Mouse (Mus musculus): ENCODE measurements at regions not wholly inside any gene's neighbourhood (a gene's known extent, or its start where the extent isn't known, plus 50 kb on each side); places are given as distances from the start of the nearest gene placed in this dataset.

DNA sequence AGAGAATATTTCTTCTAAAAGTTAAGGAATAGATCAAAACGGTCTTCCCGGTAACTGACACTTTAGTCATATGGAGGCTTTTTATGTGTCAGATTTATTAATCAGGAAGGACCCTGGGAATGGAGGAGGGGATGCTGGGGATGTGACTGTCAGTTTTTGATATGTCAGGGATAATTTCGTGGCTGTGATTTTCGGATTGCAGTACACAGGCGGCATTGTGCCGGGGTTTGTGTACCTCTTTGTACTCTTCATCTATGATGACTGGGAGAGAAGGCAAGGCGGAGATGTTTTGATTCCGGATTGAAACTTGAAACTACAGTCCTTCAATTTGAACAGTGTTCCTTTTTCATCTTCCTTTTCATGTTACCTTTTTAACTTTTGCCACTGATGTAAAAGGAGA lies 344.2 kb downstream of the Mdfic start:
- no peak for DNase-seq (ENCODE audit: low spot score in 2 of 2)

DNA sequence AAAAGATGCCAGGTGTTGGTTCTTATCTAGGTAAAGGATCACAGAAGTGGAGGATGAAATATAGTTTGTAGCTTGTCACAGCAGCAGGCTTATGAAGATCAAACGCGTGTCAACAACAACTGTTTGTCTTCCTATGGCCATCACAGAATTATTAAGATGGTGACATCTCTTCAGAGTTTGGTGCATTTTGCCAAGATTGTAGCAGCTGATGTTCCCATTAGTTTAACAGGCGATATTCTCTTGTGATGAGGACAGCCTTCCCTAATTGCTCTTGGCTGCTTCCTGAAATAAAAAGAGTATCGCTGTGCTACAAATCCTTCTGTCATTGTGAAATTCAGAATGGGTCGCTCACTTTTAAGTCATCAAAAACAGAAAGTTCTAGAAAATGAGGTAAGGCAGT lies 344.7 kb downstream of the Mdfic start:
- DNase-seq (ENCODE audit: low spot score in 2 of 2): no peak

DNA sequence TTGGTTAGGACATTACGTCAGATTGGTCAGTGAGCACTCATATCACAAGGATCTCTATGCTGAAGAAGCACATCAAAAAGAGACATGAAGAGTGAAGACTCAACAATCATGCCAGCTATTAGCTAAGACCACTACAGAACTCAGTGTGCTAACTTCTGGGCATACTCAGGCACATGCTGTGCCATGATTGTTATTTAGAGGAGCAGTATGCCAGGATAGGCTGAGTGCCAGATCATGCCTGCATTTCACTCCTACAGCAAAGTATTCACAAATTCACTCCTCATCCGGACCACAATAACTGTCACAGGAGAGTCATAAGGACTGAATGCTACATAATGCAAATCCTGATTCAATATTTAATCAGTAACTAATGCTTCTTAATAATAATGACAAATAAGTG lies 355.8 kb downstream of the Mdfic start:
- peak in 1 of 2 experiments; percentile 19 for DNase-seq (ENCODE audit: low spot score in 2 of 2)

DNA sequence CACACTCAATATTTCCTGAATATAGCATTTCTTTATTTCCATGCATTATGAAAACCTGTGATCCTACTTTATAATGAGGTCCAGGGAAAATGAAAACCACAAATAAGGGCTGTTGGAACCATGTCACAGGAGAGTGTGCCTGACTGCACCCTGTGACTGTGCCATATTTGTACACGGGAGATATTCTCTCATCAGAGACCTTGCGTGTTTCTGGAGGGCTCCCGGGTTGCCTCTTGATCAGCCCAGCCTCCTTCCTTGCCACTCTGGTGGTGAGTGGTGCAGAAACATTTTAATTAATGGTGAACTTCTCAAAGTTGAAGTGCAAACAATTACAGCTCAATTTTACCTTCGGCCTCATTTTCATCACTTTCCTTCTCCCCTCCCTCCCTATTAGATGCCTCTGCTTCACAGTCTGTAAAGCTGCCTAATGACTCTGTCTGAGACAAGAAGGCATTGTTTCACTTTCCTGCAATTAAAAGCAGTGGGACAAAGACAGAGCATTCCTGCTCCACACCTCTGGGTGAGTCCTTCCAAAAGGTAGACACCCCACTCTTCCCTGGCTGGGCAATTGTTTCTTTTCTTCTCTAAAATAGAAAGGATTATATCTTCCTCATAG lies 356.8 kb downstream of the Mdfic start:
- DNase-seq (ENCODE audit: low spot score in 2 of 2): no peak

DNA sequence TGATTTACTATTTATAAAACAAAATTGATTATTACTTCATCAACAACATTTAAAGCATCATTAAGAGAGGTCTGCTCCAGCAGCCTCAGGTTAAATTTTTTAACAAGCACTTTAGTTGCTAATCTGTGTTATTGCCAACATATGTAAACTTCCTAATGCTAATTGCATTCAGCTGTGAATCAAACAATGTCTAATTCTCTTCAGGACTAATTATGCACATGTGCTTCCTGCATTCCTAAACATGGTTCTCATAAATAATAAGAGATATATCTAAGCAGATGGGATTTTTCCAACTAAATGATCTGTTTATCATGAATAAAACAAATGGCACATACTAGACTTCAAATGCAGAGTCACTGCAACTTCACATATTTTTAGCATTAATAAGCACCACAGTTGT lies 357.5 kb downstream of the Mdfic start:
- no peak for DNase-seq (ENCODE audit: low spot score in 2 of 2)

DNA sequence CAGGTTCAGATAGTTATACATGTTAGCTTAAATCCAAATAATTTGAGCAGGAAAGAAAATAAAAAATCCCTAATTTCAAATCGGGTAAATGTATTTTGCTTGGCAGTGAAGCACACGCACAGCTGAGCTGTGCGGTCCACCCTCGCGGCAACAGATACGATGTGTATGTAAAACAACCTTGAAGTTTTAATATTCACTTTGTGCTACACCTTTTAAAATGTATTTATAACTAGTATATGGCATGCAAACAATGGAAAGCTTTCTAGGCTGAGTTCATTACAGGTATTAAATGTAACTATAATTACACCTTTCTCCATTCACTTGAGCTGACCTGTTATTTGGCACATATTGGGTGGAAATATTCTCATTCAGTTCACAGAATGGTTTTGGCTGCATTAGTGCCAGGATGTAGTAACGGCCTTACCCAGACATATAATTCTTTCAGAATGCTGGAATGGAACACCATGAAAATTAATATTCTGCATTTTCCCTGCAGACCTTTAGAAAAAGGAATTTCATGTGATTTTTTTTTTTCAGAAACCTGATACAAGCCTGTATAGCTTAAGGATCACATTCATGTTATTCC lies 366.6 kb downstream of the Mdfic start:
- DNase-seq (ENCODE audit: low spot score in 2 of 2): no peak

DNA sequence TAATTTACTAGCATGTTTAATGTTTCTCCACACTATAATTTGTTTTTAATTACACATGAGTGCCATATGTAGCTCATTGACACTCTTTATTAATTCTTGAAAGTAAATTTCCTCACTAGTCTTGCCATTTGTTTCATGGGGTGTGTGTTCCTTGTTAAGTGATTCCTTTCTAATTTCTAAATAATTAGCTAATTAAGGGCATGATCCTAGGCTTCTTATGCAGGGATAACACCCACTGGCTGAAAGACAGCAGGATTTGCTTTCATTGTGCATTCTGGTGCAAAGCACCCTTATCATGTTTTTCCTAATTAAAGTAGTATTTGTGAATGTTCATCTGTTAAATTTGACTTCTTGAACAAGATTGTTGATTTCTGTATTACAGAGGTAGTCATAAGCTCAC lies 378.3 kb downstream of the Mdfic start:
- no peak for DNase-seq (ENCODE audit: low spot score in 2 of 2)

DNA sequence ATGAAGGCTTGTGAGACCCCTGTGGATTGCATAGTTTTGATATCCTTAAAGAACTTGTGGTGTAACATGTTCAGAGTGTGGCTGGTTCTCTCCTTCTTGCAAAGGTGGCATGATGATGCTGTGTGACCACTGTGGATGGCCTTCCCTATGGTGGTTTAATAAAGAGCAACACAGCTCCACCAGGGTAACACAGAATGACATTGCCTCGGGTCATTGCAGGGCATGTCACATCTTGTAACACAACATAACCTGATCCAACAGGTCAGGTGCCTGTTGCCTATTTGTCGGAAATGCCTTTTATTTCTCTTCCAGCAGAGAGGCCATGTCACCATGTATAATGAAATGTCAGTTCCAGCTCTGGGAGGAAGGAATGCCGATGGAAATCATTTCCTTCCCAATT lies 420.5 kb downstream of the Mdfic start:
- no peak for DNase-seq (ENCODE audit: low spot score in 2 of 2)

DNA sequence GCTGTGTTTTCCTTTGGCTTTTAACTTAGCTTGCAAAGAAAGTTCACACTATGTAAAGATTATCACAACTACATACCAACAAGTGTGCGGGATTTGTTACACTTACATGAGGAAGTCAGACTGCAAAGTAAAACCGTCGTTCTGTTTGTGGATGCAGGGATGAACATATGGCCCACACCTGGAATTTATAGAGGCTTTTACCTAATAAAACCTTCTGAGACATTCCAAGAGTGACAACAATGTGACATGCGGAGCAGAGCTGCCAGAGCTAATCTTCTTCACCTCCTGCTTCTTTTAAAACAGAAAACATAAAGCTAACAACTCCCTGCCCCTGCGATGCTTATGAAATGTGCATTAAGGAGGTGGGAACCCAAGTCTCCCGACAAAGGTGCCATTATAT lies 424.1 kb downstream of the Mdfic start:
- no peak for DNase-seq (ENCODE audit: low spot score in 2 of 2)

DNA sequence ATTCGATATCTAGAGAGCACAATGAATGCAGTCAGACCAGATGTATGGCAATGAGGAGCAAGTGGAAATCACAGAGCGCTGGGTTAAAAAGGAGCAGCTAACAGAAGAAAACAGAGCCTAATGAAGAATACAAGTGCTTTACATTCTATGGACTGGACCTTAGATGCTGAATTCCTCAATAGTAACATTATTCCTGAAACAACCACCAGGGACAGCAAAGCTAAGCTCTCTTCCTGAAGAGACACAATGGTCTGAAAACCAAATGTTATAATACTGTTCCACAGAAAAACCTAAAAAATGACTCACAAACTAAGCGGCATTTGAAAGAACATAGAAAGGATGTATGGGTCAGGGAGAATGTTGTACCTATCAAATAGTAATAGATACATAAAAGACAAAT lies 430.1 kb downstream of the Mdfic start:
- no peak for DNase-seq (ENCODE audit: low spot score in 2 of 2)

DNA sequence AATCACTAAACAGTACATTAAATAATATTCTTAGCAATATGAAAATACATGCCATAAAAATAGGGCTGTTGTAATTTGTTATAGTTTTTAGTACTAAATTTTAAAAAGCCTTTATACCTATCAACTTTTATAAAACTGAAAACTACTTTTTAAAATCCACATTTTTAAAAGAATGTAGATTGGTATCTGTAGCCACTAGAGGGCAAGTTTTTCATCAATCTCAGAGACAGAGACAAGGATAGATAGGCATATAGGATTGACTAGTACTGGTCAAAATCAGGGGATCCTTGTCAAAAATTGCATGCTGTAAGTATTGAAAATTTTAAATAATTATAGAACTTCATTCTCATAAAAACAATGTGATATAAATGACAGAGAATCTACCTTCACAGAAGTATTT lies 431.0 kb downstream of the Mdfic start:
- no peak for DNase-seq (ENCODE audit: low spot score in 2 of 2)

DNA sequence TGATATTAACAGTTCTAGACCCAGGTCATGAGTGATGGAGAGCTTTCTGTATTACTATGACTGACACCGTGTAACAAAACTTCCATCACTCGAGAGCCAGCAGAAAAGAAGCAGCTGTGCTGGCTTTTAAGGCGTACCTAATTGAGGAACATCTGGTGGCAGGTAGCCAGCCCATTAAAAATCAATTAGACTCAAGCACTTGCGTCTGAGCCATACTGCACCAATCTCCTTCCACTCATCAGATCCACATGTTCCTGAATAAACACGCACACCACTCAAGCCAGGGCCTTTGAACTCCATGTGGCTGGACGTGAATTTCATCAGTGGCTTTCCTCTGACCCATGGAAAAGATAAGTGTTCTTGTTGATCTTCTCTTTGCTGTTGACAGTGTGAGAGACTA lies 432.2 kb downstream of the Mdfic start:
- no peak for DNase-seq (ENCODE audit: low spot score in 2 of 2)

DNA sequence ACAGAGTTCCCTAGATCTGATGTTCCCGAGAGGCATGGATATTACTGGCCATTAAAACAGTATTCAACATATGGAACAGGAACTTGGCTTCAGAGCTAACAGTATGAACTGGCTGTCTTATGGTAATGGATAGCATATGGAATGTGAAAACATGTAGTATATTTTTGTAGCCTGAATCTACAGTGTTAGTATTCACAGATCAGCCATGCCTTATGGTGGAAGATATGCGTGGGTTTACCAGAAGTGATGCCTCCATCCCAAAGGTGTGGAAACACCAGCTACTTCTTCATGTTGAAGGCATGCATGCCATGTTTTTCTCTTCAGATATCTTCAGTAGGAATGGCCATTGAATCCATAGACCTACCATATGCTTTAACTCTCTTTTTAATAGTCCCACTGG lies 444.6 kb downstream of the Mdfic start:
- DNase-seq (ENCODE audit: low spot score in 2 of 2): no peak

DNA sequence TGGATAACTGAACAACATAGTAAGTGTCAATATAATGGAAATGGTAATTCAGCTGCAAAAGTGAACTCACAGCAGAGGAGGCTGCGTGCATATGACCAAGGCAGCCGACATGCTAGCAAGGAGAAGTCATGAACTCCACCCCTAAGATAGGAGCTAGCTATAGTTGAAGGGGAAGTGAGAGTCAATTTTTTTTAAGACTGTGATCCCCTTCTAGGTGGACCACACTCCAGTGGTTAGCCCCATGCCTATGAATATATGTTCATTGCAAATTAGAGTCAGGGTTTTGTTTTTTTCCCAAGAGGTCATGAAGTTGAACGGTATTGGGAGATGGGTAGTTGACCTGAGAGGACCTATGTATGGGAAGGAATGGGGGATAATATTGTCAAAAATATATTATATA lies 451.4 kb downstream of the Mdfic start:
- DNase-seq (ENCODE audit: low spot score in 2 of 2): no peak

DNA sequence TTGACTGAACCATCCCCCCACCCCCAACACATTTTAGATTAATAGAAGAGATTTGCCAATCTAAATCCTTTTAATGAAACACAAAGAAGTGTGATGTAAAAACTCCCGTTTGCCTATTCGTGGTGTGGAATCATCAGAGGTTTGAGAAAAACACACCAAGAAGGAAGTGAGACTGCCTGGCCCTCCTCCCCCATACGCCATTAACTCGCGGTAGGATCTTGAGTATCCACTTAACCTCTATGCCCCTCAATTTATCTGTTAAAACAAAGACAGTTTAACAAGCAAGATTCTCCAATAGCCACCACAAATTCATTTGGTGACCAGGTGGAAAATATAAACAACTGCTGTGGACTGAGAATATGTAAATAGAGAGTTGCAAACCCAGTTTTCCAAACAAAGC lies 456.9 kb downstream of the Mdfic start:
- no peak for DNase-seq (ENCODE audit: low spot score in 2 of 2)

DNA sequence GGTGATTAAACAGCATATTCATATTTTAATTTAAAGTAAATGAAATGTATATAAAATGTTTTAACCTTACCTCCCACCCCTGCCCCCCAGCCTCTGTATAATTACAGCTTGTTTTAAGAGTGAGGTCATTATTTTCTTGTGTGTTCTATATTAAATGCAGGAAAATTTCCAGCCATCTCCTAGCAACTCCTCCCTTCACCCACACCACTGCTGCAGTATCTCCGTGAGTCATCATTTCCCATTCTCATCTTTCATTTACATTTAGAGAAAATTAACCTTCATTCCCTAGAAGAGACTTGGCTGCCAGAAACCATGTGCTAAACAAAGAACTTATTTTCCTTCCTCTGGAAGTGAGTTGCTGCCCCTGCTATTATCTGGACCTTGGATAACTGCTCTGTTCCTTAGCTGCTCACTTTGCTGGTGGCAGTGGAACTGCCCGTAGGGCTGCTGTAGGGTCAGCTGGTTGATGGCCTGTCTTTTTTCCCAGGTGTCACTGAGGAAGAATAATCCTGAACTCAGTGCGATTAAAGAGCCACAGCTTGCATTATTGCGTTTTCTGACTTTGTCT lies 467.6 kb downstream of the Mdfic start:
- DNase-seq (ENCODE audit: low spot score in 2 of 2): peak; percentile 6 to 23

DNA sequence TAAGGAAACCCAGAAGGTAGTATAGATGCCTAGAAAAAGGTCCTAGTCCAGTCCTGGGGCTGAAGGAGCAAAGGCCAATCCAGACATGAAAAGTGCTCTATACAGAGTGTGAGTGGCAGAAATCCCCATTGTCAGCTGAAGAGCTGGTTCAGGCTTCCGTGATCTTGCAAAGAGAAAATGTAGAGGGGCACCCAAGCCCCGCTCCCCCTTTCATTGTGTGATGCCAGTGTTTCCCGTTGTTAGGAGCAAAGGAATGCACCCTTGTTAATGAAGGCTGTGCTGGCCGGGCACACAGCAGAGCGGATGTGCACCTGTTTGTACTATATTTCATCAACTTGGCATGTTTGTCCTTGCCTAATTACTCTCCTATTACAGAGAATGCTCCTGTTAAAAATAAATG lies 492.5 kb downstream of the Mdfic start:
- DNase-seq (ENCODE audit: low spot score in 2 of 2): no peak

DNA sequence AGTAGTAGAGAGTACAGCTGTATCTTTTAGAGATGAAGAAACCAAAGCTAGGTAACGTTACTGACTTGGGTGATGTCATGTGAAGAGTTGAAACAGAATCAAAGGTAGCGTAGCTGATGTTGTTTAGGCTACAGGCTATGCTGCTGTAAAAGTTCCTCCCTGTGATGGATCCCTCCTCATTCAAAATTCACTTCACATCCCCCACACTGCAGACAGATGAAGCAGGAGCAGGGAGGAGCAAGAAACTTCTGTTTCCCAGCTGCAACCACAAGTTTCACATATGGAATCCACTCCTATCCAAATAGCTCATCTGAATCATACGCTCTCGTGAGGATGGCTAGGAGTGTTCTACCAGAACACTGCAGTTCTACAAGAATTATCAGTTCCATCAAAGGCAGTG lies 493.2 kb downstream of the Mdfic start:
- DNase-seq (ENCODE audit: low spot score in 2 of 2): no peak

DNA sequence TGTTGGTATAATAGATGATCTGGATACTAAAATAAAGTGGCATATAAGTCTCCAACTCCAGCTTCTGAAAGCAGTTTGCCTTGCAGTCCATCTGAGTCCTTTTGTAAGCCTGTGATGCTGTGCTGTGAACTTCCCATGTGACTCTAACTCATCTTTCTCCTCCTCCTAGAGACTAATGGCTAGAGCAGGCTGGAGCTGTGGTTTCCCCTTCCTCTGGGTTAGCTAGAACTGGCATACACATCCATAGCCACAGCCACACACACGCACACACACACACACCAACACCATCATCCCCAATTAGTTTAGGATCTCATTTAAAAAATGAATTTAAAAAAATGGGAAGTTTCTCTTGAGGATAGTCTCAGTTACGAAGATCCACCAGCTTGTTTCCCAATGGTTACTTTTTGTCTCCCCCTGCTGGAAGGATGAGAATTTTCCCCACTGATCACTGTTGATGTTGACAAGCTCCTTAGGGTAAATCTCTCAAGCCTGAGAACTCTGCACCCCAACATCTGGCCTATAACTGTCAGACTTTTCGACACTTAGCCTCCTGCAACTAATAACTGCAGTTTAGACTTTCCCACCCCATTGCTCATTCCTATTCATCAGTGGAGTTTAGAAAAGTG lies 500.7 kb downstream of the Mdfic start:
- DNase-seq (ENCODE audit: low spot score in 2 of 2): peak in 1 of 2 experiments; percentile 52
